Mouse (Mus musculus) forebrain, embryonic 16.5 days (tissue): ENCODE results near the gene Gm49340. TPM values are rescaled to one million over a fixed set of nuclear protein-coding genes. Genes with fewer than 3 reads are reported as not detected.
"Not testable (repeated sequence)": the region's sequence is repeated elsewhere in the genome, so short reads cannot be mapped to it uniquely, and the experiment has no call there.

Source experiments
- ATAC-seq: fragments of 200-750 bp; cut with Nextera tagmentation; 2 replicates; pipeline ENCODE4 v1.8.0; 2017; ENCODE audit warnings: mild to moderate bottlenecking, moderate library complexity
- H3K27ac ChIP-seq: fragments of 300-500 bp; sonication (generic); 2 replicates; pipeline ENCODE4 v1.5.1; 2014; ENCODE audit warnings: low read length, control low read depth
- H3K27me3 ChIP-seq: fragments of 300-500 bp; sonication (generic); replicated peaks from 2 replicates; pipeline ENCODE4 v1.6.1; 2014; ENCODE audit warnings: low read length; ENCODE audit not compliant: control insufficient read depth, insufficient read depth
- H3K36me3 ChIP-seq: fragments of 300-500 bp; sonication (generic); 2 replicates; pipeline ENCODE4 v1.6.1; 2014; ENCODE audit not compliant: control insufficient read depth, insufficient read depth
- H3K4me1 ChIP-seq: fragments of 300-500 bp; sonication (generic); replicated peaks from 2 replicates; pipeline ENCODE4 v1.6.1; 2014; ENCODE audit warnings: low read length; ENCODE audit not compliant: control insufficient read depth, insufficient read depth
- H3K4me2 ChIP-seq: fragments of 300-500 bp; sonication (generic); 2 replicates; pipeline ENCODE4 v1.6.1; 2014; ENCODE audit warnings: mild to moderate bottlenecking, low read length, control low read depth
- H3K4me3 ChIP-seq: fragments of 300-500 bp; sonication (generic); replicated peaks from 2 replicates; pipeline ENCODE4 v1.5.1; 2014; ENCODE audit warnings: mild to moderate bottlenecking, low read length, control low read depth
- H3K9ac ChIP-seq: fragments of 300-500 bp; sonication (generic); replicated peaks from 2 replicates; pipeline ENCODE4 v1.6.1; 2014; ENCODE audit warnings: low read depth, low read length, control low read depth
- H3K9me3 ChIP-seq: fragments of 300-500 bp; sonication (generic); 2 replicates; pipeline ENCODE4 v1.6.1; 2016; ENCODE audit warnings: low read length; ENCODE audit not compliant: control insufficient read depth
- WGBS: fragments of 180-500 bp; shearing (Covaris S2); extraction: QIAGEN DNeasy Blood & Tissue Kit; methylation state at CpG from one replicate; pipeline ENCODE4 v1.1.7; 2014; 5-methylcytosine and 5-hydroxymethylcytosine counted together
- polyA plus RNA-seq: library from polyadenylated mRNA; unstranded; fragments of >200 nt; fragmentation: Nextera tagmentation; extraction: Ambion mirVana; gene quantifications from 2 replicates; pipeline ENCODE4 v1.2.1, GENCODE M21; 2015

Gm49340 gene
- not detected in 2 replicates for polyA plus RNA-seq

DNA sequence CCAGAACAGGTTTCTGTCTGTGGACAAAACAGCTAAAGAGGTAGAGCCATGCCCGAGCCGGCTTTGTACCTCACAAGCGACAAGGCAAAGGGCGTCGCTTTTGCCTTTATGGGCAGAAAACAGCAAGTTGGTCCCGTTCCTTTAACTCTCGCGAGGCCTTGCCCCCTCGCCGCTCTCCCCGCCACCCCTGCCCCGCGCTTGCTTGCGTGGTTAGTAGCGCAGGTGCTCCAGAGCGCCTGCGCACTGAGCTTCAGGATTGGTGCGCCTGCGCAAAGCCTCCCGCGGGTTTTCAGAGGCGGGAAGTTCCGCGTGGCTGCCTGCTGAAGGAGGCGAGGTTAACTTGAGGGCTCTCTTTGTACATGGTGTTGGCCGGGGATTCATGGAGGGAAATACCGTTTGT, at the start of gene Gm49340, which contains the start of the genes Aspa and Spata22:
Gene Gm49340, plus strand, starts transcription at position 300 of the 400 bp plus-strand sequence.
Gene Aspa, minus strand, starts transcription at position 155 of the 400 bp plus-strand sequence.
Gene Spata22, plus strand, starts transcription at position 300 of the 400 bp plus-strand sequence.
- no peaks in the 10 kb centered on the region for H3K4me1 ChIP-seq
- no peaks in the 10 kb centered on the region for H3K9me3 ChIP-seq
- no peak within 1 kb of the TSS for H3K4me3 ChIP-seq
- H3K4me2 ChIP-seq = no peak within 1 kb of the TSS
- 84% methylated on average over 27 of the region's 27 CpGs for WGBS
- H3K27me3 ChIP-seq = no peaks in the 10 kb centered on the region
- H3K27ac ChIP-seq = no peak within 1 kb of the TSS
- ATAC-seq = no peak
- H3K9ac ChIP-seq = no peak within 1 kb of the TSS
- H3K36me3 ChIP-seq = no peaks in the 10 kb centered on the region

DNA sequence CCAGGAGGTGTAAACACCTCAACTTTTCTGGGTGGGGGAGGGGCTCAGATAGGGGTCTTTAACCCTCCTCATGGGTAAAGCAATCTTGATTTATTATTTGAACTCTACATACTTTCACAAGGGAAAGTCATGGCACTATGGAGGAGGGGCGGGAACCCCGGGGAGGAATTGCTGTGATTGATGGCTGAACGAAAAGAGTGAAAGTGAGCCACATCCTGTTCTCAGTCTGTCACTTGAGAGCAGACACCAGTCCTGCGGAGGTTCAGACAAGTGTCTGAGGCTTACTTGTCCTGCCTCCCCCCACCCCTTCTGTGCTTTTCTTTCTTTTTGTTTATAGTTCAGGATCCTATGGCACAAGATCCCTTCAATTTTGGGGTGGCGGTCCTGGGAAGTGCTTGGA, 48.8 kb upstream of the Gm49340 start:
- Histone ChIP-seq H3K9me3 (no peaks in the 10 kb centered on the region), H3K4me3 (no peak overlapping the region), H3K27ac (no peak overlapping the region), H3K9ac (no peak overlapping the region), H3K4me1 (no peaks in the 10 kb centered on the region), H3K27me3 (no peaks in the 10 kb centered on the region), H3K36me3 (no peaks in the 10 kb centered on the region), H3K4me2 (no peak overlapping the region)
- WGBS = 68% methylated on average over 5 of the region's 5 CpGs
- no peak for ATAC-seq

GRCm38 (mm10) chr11:73281528-73282027, 48.0 kb upstream of the Gm49340 start:
- H3K36me3 ChIP-seq = no peaks in the 10 kb centered on the region
- 2% methylated on average over 16 of the region's 16 CpGs for WGBS
- H3K4me2 ChIP-seq = peak overlapping the region; percentile 58
- no peaks in the 10 kb centered on the region for H3K9me3 ChIP-seq
- peak; percentile 91 for ATAC-seq
- peak overlapping the region; percentile 55 for H3K9ac ChIP-seq
- H3K27me3 ChIP-seq = no peaks in the 10 kb centered on the region
- no peak overlapping the region for H3K27ac ChIP-seq
- H3K4me3 ChIP-seq = peak overlapping the region; percentile 44
- no peaks in the 10 kb centered on the region for H3K4me1 ChIP-seq

GRCm38 (mm10) chr11:73283369-73283768, 46.2 kb upstream of the Gm49340 start:
- H3K4me3 ChIP-seq = no peak overlapping the region
- no peaks in the 10 kb centered on the region for H3K36me3 ChIP-seq
- H3K9me3 ChIP-seq = no peaks in the 10 kb centered on the region
- no peak overlapping the region for H3K4me2 ChIP-seq
- H3K27me3 ChIP-seq = no peaks in the 10 kb centered on the region
- H3K4me1 ChIP-seq = no peaks in the 10 kb centered on the region
- 79% methylated on average over 9 of the region's 9 CpGs for WGBS
- H3K9ac ChIP-seq = no peak overlapping the region
- H3K27ac ChIP-seq = no peak overlapping the region
- no peak for ATAC-seq

DNA sequence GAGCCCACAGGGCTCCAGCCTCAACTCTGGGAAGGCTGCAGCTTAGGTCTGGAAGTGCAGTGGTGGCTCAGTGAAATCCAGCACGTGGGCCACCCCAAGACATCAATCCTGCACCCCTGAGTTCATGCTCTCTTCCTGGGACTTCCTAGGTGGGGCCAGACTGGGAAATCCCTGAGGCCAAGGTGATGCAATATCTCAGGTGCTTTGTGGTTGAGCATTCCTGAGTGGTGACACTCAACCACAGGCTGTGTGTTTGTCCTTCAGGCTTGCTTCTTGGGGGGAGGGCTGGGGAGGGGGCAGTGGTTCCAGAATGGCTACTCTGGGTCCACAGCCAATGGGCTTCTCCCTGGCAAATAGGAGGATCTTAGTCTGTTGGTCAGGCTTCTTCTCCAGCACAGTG, 45.6 kb upstream of the Gm49340 start:
- H3K4me1 ChIP-seq = no peaks in the 10 kb centered on the region
- WGBS = 44% methylated on average over 1 of the region's 1 CpGs
- no peaks in the 10 kb centered on the region for H3K27me3 ChIP-seq
- ATAC-seq = no peak
- no peak overlapping the region for H3K27ac ChIP-seq
- H3K4me3 ChIP-seq = no peak overlapping the region
- no peaks in the 10 kb centered on the region for H3K9me3 ChIP-seq
- no peak overlapping the region for H3K4me2 ChIP-seq
- no peak overlapping the region for H3K9ac ChIP-seq
- no peaks in the 10 kb centered on the region for H3K36me3 ChIP-seq

DNA sequence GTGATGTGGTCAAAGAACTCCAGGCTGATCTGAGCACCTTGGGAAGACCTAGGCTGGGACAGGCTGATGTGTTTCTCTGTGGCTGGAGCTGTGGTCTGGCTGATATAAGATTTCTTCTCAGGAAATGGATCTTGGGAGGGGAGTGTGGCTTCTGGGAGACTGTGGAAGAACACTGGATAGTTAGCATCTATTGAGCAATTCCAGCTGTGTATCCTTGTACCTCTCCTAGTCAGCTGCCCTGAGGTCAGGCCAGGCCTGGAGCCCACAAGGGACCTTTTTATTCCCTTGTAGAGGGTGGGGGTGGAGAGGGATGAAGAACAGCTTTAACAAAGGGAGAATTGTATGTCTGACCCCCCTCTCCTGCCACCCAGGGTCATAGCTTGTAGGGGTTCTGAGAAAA, 45.2 kb upstream of the Gm49340 start:
- Histone ChIP-seq H3K27ac (no peak overlapping the region), H3K4me3 (no peak overlapping the region), H3K4me1 (no peaks in the 10 kb centered on the region), H3K9ac (no peak overlapping the region), H3K9me3 (no peaks in the 10 kb centered on the region), H3K36me3 (no peaks in the 10 kb centered on the region), H3K4me2 (no peak overlapping the region), H3K27me3 (no peaks in the 10 kb centered on the region)
- ATAC-seq = no peak

GRCm38 (mm10) chr11:73289621-73290020, 39.9 kb upstream of the Gm49340 start:
- Histone ChIP-seq H3K9ac (no peak overlapping the region), H3K27me3 (no peaks in the 10 kb centered on the region), H3K9me3 (no peaks in the 10 kb centered on the region), H3K4me2 (no peak overlapping the region), H3K4me3 (no peak overlapping the region), H3K36me3 (no peaks in the 10 kb centered on the region), H3K27ac (no peak overlapping the region), H3K4me1 (no peaks in the 10 kb centered on the region)
- 81% methylated on average over 1 of the region's 1 CpGs for WGBS
- ATAC-seq = no peak

GRCm38 (mm10) chr11:73303123-73303522, 26.4 kb upstream of the Gm49340 start:
- H3K4me3 ChIP-seq = no peak overlapping the region
- H3K36me3 ChIP-seq = no peaks in the 10 kb centered on the region
- no peak overlapping the region for H3K9ac ChIP-seq
- no peak for ATAC-seq
- no peaks in the 10 kb centered on the region for H3K4me1 ChIP-seq
- WGBS = 5% methylated on average over 2 of the region's 2 CpGs
- no peaks in the 10 kb centered on the region for H3K9me3 ChIP-seq
- no peak overlapping the region for H3K4me2 ChIP-seq
- no peak overlapping the region for H3K27ac ChIP-seq
- no peaks in the 10 kb centered on the region for H3K27me3 ChIP-seq

DNA sequence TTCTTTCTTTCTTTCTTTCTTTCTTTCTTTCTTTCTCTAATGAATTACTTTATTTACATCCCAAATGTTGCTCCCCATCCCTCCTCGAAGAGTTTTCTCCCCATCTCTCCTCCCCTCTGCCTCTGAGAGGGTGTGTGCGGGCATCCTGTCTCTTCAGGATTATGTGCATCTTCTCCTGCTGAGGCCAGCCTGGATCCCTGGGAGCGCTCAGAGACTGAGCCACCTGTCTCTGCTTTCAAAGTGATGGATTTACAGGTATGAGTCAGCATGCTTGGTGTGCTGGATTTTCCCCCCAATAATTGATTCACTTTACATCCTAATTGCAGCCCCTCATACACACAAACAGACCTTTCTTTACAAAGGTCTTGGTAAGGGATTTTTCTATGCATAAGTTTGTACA, 13.6 kb upstream of the Gm49340 start:
- WGBS = 52% methylated on average over 3 of the region's 3 CpGs
- Histone ChIP-seq H3K4me1 (no peaks in the 10 kb centered on the region), H3K36me3 (no peaks in the 10 kb centered on the region), H3K27ac (no peak overlapping the region), H3K4me2 (no peak overlapping the region), H3K9ac (no peak overlapping the region), H3K4me3 (no peak overlapping the region), H3K9me3 (no peaks in the 10 kb centered on the region), H3K27me3 (no peaks in the 10 kb centered on the region)
- no peak for ATAC-seq

DNA sequence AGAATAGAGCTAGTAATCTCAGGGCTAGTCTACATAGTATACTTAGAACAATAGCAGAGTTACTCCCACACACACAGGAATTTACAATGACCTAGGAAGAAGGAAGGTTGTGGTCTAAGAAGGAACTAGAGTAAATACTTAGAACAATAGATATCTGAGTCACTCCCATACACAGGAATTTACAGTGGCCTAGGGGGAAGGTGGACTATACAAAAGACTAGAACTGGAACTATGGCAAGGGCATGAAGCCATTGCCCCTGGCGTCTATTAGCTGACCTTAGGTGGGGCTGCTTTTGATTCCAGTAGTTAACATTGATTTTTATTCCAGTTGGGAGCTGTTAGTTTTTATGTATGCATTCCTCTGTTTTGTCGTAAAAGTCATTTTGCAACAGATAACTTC, 11.0 kb upstream of the Gm49340 start:
- WGBS = 88% methylated on average over 2 of the region's 2 CpGs
- not testable (repeated sequence) for H3K4me2 ChIP-seq, H3K4me3 ChIP-seq, H3K9me3 ChIP-seq, H3K27ac ChIP-seq, H3K4me1 ChIP-seq, ATAC-seq, H3K27me3 ChIP-seq, H3K9ac ChIP-seq, H3K36me3 ChIP-seq
